Comparison of ENCODE assay signal across 9 mouse cellular contexts in the genomic region with DNA sequence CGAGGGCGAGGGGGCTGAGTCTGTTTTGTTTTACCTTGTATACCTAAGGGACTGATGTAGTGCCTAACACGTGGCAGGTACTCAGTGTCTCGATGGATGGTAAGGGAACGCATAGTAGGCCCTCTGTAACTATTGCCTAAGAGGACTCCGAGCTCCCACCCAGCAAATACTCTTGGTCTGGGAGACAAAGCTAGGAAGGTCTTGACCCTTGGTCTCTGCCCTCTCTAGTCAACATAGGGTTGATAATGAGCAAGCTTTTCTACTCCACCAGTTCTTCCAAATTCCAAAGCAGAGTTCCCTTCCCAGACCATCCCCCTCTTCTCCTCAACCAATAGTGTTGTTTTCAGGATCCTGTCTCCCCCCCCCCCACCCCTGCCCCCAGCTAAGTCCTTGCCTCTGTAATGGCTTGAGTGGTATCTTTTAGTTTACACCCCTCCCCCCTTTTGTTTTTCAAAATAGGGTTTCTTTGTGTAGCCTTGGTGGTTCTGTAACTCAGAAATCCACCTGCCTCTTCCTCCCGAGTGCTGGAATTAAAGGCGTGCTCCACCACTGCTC. TPM values are rescaled to one million over a fixed set of nuclear protein-coding genes. Genes with fewer than 3 reads are reported as not detected.
A peak's percentile ranks its signal among the peaks of the same experiment; 100 is the strongest.
DNase-seq lines count a peak whose midpoint lies in the region; ATAC-seq and TF ChIP-seq lines count a peak whose summit lies in the region.
"Had no signal": no experiment of that assay in that cellular context is flagged by ENCODE, and none has a peak within 500 bp of the region (broad histone marks: within the 10 kb centered on the region; RNA-seq: fewer than 3 reads in every experiment).

No protein-coding gene starts in this region.

- DNase-seq in heart, postnatal 10 days = no peak
- no peak for DNase-seq in forebrain, embryonic 10.5 days (ENCODE audit: extremely low spot score, low spot score)
- DNase-seq in limb, embryonic 14.5 days (ENCODE audit: low spot score) = no peak
- DNase-seq in cerebellum, adult 11 months = no peak
- no peak for DNase-seq in cerebellum, postnatal 25 days
- DNase-seq: B cell, adult 2 months had no signal

- ATAC-seq in heart, embryonic 14.5 days (ENCODE audit: insufficient number of reproducible peaks, insufficient read depth, low FRiP score, low read depth) = no peak
- no peak for ATAC-seq in limb, embryonic 14.5 days (ENCODE audit: low FRiP score, low read depth)
- no peak for ATAC-seq in megakaryocyte-erythroid progenitor cell, adult 5-6 weeks (replicated peaks; ENCODE audit: low FRiP score, low TSS enrichment, poor library complexity, severe bottlenecking)

- peaks cover 14 to 17% of the 10 kb centered on the region in 2 experiments for H3K4me1 ChIP-seq in heart, embryonic 14.5 days (ENCODE audit: control insufficient read depth in 2 of 2, insufficient read depth in 2 of 2, low read length in 2 of 2)
- H3K4me1 ChIP-seq in E14TG2a.4 (replicated peaks; ENCODE audit: low read depth, low read length) = peaks cover 60% of the 10 kb centered on the region
- peaks cover 42% of the 10 kb centered on the region for H3K4me1 ChIP-seq in forebrain, embryonic 10.5 days
- 0 out of 2 replicates have a peak, but pooled peaks cover 12% of the 10 kb centered on the region for H3K4me1 ChIP-seq in limb, embryonic 14.5 days (ENCODE audit: control insufficient read depth, insufficient read depth, low read length)

- no peak for TF ChIP-seq POLR2A in limb, embryonic 14.5 days (IDR thresholded peaks at IDR 0.05; ENCODE audit: borderline replicate concordance, extremely low read depth, insufficient read depth, insufficient read length)

- 67% methylated on average over 8 of the region's 8 CpGs for WGBS in heart, embryonic 14.5 days
- WGBS in forebrain, embryonic 10.5 days = 58% methylated on average over 8 of the region's 8 CpGs
- WGBS in limb, embryonic 14.5 days = 53% methylated on average over 8 of the region's 8 CpGs

- no peak overlapping the region for H3K9ac ChIP-seq in heart, embryonic 14.5 days (ENCODE audit: low read length)
- no peak overlapping the region for H3K9ac ChIP-seq in limb, embryonic 14.5 days (ENCODE audit: low read depth, low read length, severe bottlenecking)

- no peaks in the 10 kb centered on the region for H3K27me3 ChIP-seq in heart, embryonic 14.5 days (ENCODE audit: control insufficient read depth, insufficient read depth, low read length)
- H3K27me3 ChIP-seq in E14TG2a.4 (ENCODE audit: insufficient read depth, low read length) = no peaks in the 10 kb centered on the region
- H3K27me3 ChIP-seq in forebrain, embryonic 10.5 days (ENCODE audit: poor library complexity, severe bottlenecking) = peaks cover 37% of the 10 kb centered on the region
- H3K27me3 ChIP-seq in limb, embryonic 14.5 days (ENCODE audit: control insufficient read depth, insufficient read depth, low read length) = no peaks in the 10 kb centered on the region

- H3K9me3 ChIP-seq in heart, embryonic 14.5 days (ENCODE audit: control insufficient read depth, low read length) = no peaks in the 10 kb centered on the region
- no peaks in the 10 kb centered on the region for H3K9me3 ChIP-seq in E14TG2a.4 (ENCODE audit: low read length)
- H3K9me3 ChIP-seq in forebrain, embryonic 10.5 days = 0 out of 2 replicates have a peak, but pooled peaks cover 2% of the 10 kb centered on the region
- no peaks in the 10 kb centered on the region for H3K9me3 ChIP-seq in limb, embryonic 14.5 days (ENCODE audit: control insufficient read depth, low read length)

- no peak overlapping the region for H3K4me3 ChIP-seq in heart, embryonic 14.5 days (ENCODE audit: control insufficient read depth in 1 of 2, insufficient read depth in 1 of 2, low read depth in 1 of 2, low read length in 2 of 2)
- peak overlapping the region; percentile 86 for H3K4me3 ChIP-seq in E14TG2a.4 (replicated peaks; ENCODE audit: low read length)
- H3K4me3 ChIP-seq in forebrain, embryonic 10.5 days = peak overlapping the region; percentile 74
- peak overlapping the region; percentile 64; the same call in 1 of the 2 replicates for H3K4me3 ChIP-seq in limb, embryonic 14.5 days (replicated peaks; ENCODE audit: low read length)

- TF ChIP-seq CTCF in E14TG2a.4 (conservative IDR thresholded peaks at IDR 0.05; ENCODE audit: low read length) = no peak

- H3K27ac ChIP-seq in heart, embryonic 14.5 days (replicated peaks in 1 of 2; ENCODE audit: control insufficient read depth in 1 of 2, insufficient read depth in 1 of 2, low read depth in 2 of 2, low read length in 2 of 2) = no peak overlapping the region
- H3K27ac ChIP-seq in forebrain, embryonic 10.5 days = 0 out of 2 replicates have a peak overlapping the region, but pooled peaks have one; percentile 15
- no peak overlapping the region for H3K27ac ChIP-seq in limb, embryonic 14.5 days (replicated peaks; ENCODE audit: low read depth, low read length)

- intact Hi-C loops in heart, postnatal 10 days (cut with DNase I) = loop anchor here (5.0 kb wide), 1 partner anchor 38 kb away; no protein-coding TSS in a partner anchor

- peak overlapping the region; percentile 70; the same call in 1 of the 2 replicates for H3K4me2 ChIP-seq in heart, embryonic 14.5 days (ENCODE audit: low read length)
- H3K4me2 ChIP-seq in limb, embryonic 14.5 days (replicated peaks; ENCODE audit: low read depth, low read length, severe bottlenecking) = peak overlapping the region; percentile 68

- H3K36me3 ChIP-seq in heart, embryonic 14.5 days (ENCODE audit: control insufficient read depth, insufficient read depth, low read length) = no peaks in the 10 kb centered on the region
- H3K36me3 ChIP-seq in E14TG2a.4 (ENCODE audit: insufficient read depth, low read length) = peaks cover 41% of the 10 kb centered on the region
- H3K36me3 ChIP-seq in forebrain, embryonic 10.5 days (replicated peaks) = peaks cover 11% of the 10 kb centered on the region
- no peaks in the 10 kb centered on the region for H3K36me3 ChIP-seq in limb, embryonic 14.5 days (ENCODE audit: control insufficient read depth, insufficient read depth, low read length)

RNA-seq across cellular contexts. Expression of a gene that starts 3.8 kb away (rescaled TPM):
- polyA plus RNA-seq in heart, embryonic 14.5 days (2014; fragmentation: Nextera tagmentation; extraction: Ambion mirVana) = 7.4 and 8.0 TPM in 2 replicates
- total RNA-seq in heart, postnatal 10 days (2021) = 10 to 100 TPM; 16.1 to 20.1 TPM
- polyA plus RNA-seq in forebrain, embryonic 10.5 days (2016; fragmentation: Nextera tagmentation; extraction: Ambion mirVana) = 11.5 and 13.2 TPM in 2 replicates
- 42.8 and 49.9 TPM in 2 replicates for polyA plus RNA-seq in limb, embryonic 14.5 days (2012; rRNA removed)
- 15.7 and 18.6 TPM in 2 replicates for polyA plus RNA-seq in limb, embryonic 14.5 days (2014; fragmentation: Nextera tagmentation; extraction: Ambion mirVana)
- total RNA-seq in megakaryocyte-erythroid progenitor cell, adult 5-6 weeks (2014; fragmentation: Nextera tagmentation) = 0.77 and 2.9 TPM in 2 replicates
- total RNA-seq in megakaryocyte-erythroid progenitor cell, adult 5-6 weeks (2017) = 0.23 and 2.8 TPM in 2 replicates

RNA-seq across cellular contexts. Expression of a gene that starts 32.6 kb away (rescaled TPM):
- polyA plus RNA-seq in heart, embryonic 14.5 days (2014; fragmentation: Nextera tagmentation; extraction: Ambion mirVana) = 23.5 and 24.1 TPM in 2 replicates
- total RNA-seq in heart, postnatal 10 days (2021) = 10 to 100 TPM; 34.1 to 35.5 TPM
- polyA plus RNA-seq in forebrain, embryonic 10.5 days (2016; fragmentation: Nextera tagmentation; extraction: Ambion mirVana) = 41.8 and 44.3 TPM in 2 replicates
- 17.2 and 17.6 TPM in 2 replicates for polyA plus RNA-seq in limb, embryonic 14.5 days (2012; rRNA removed)
- 20.6 and 21.0 TPM in 2 replicates for polyA plus RNA-seq in limb, embryonic 14.5 days (2014; fragmentation: Nextera tagmentation; extraction: Ambion mirVana)
- 40.8 and 54.2 TPM in 2 replicates for total RNA-seq in megakaryocyte-erythroid progenitor cell, adult 5-6 weeks (2014; fragmentation: Nextera tagmentation)
- total RNA-seq in megakaryocyte-erythroid progenitor cell, adult 5-6 weeks (2017) = 53.7 and 54.1 TPM in 2 replicates

RNA-seq across cellular contexts. Expression of a gene that starts 46.6 kb away (rescaled TPM):
- 14.8 and 15.1 TPM in 2 replicates for polyA plus RNA-seq in heart, embryonic 14.5 days (2014; fragmentation: Nextera tagmentation; extraction: Ambion mirVana)
- total RNA-seq in heart, postnatal 10 days (2021) = 10 to 100 TPM; 11.4 to 13.8 TPM
- polyA plus RNA-seq in forebrain, embryonic 10.5 days (2016; fragmentation: Nextera tagmentation; extraction: Ambion mirVana) = 64.6 and 65.2 TPM in 2 replicates
- 24.5 and 34.9 TPM in 2 replicates for polyA plus RNA-seq in limb, embryonic 14.5 days (2012; rRNA removed)
- 37.9 and 40.3 TPM in 2 replicates for polyA plus RNA-seq in limb, embryonic 14.5 days (2014; fragmentation: Nextera tagmentation; extraction: Ambion mirVana)
- total RNA-seq in megakaryocyte-erythroid progenitor cell, adult 5-6 weeks (2014; fragmentation: Nextera tagmentation) = 22.3 and 55.6 TPM in 2 replicates
- total RNA-seq in megakaryocyte-erythroid progenitor cell, adult 5-6 weeks (2017) = 41.6 and 61.8 TPM in 2 replicates

Comparison
In these comparisons a context has a peak if more than half of its experiments do, and no peak if none do; other contexts are left out.
1. H3K4me3 ChIP-seq: peak in E14TG2a.4 (single experiment), forebrain, embryonic 10.5 days (single experiment) and limb, embryonic 14.5 days (single experiment); none in heart, embryonic 14.5 days (0 of 2).